Mouse (Mus musculus) forebrain, embryonic 14.5 days (tissue): ENCODE results near the gene C1qtnf12. TPM values are rescaled to one million over a fixed set of nuclear protein-coding genes. Genes with fewer than 3 reads are reported as not detected.

ENCODE experiments used
- ATAC-seq: fragments of 200-750 bp; cut with Nextera tagmentation; 2 replicates; pipeline ENCODE4 v1.8.0; 2017; ENCODE audit warnings: mild to moderate bottlenecking, moderate library complexity
- DNase-seq: peaks from one replicate; pipeline ENCODE4 v3.0.0-alpha.2; 2015; ENCODE audit warnings: low spot score
- H3K27ac ChIP-seq: fragments of 300-500 bp; sonication (generic); 2 replicates; pipeline ENCODE4 v1.5.1; 2014; ENCODE audit warnings: low read depth, mild to moderate bottlenecking, control low read depth, low read length, moderate library complexity
- H3K27me3 ChIP-seq: fragments of 300-500 bp; sonication (generic); replicated peaks from 2 replicates; pipeline ENCODE4 v1.6.1; 2014; ENCODE audit warnings: low read length, control low read depth, mixed read lengths; ENCODE audit not compliant: control insufficient read depth, insufficient read depth
- H3K36me3 ChIP-seq: fragments of 300-500 bp; sonication (generic); 2 replicates; pipeline ENCODE4 v1.6.1; 2014; ENCODE audit warnings: low read length, control low read depth; ENCODE audit not compliant: control insufficient read depth, insufficient read depth
- H3K4me1 ChIP-seq: fragments of 300-500 bp; sonication (generic); 2 replicates; pipeline ENCODE4 v1.6.1; 2014; ENCODE audit warnings: antibody characterized with exemption, low read length, control low read depth; ENCODE audit not compliant: control insufficient read depth, insufficient read depth
- H3K4me2 ChIP-seq: fragments of 300-500 bp; sonication (generic); 2 replicates; pipeline ENCODE4 v1.6.1; 2014; ENCODE audit warnings: mild to moderate bottlenecking, control low read depth, low read length
- H3K4me3 ChIP-seq: fragments of 300-500 bp; sonication (generic); 2 replicates; pipeline ENCODE4 v1.5.1; 2014; ENCODE audit warnings: low read depth, low read length, control low read depth
- H3K9ac ChIP-seq: fragments of 300-500 bp; sonication (generic); 2 replicates; pipeline ENCODE4 v1.6.1; 2014; ENCODE audit warnings: mild to moderate bottlenecking, low read length, control low read depth, moderate library complexity
- H3K9me3 ChIP-seq: fragments of 300-500 bp; sonication (generic); replicated peaks from 2 replicates; pipeline ENCODE4 v1.6.1; 2016; ENCODE audit warnings: low read length, control low read depth, mixed read lengths; ENCODE audit not compliant: control insufficient read depth
- WGBS: fragments of 180-500 bp; shearing (Covaris S2); extraction: QIAGEN DNeasy Blood & Tissue Kit; methylation state at CpG from one replicate; pipeline ENCODE4 v1.1.7; 2014; 5-methylcytosine and 5-hydroxymethylcytosine counted together
- polyA plus RNA-seq: library from polyadenylated mRNA; unstranded; fragments of >200 nt; fragmentation: Nextera tagmentation; extraction: Ambion mirVana; gene quantifications from 2 replicates; pipeline ENCODE4 v1.2.1, GENCODE M21; 2014

Gene C1qtnf12
- polyA plus RNA-seq, 1 experiment from 2014 or later: 11.3 TPM

DNA sequence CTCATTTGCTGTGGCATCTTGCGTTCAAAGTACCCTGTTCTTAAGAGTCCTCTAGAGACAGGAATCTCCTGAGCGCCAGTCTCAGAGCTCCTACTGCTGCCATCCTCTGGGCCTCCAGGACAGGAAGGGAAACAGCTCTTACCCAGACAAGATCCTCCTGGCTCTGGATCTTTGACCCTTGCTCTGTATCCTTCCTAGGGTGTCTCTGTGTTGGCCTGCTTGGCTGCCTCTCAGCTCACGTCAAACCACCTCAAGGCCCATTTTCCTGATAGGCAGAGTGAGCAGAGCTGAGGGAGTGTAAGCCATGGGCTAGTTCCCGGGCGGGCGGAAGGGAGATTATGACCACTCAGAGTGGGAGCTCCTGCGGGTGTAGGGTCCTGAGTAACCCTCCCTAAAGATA, 988 bp downstream of the C1qtnf12 start:
- 53% methylated on average over 7 of the region's 7 CpGs for WGBS
- no peak for DNase-seq
- H3K4me3 ChIP-seq: no peak overlapping the region

DNA sequence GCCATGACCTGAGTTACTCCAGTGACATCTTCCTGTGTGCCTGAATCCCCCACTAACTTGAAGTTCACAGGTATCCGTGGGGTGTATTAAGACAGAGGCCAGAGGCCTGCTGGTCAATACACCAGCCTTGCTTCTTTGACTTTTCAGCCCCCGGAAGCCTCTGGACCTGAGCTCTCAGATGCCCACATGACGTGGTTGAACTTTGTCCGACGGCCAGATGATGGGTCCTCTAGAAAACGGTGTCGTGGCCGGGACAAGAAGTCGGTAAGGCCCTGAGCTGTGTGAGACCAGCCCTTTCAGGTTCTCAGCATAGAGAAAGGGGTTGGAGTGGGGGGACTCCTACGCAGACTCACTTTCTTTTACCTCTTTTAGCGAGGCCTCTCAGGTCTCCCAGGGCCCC, 2.3 kb downstream of the C1qtnf12 start:
- DNase-seq (no peak), ATAC-seq (no peak)
- Histone ChIP-seq H3K9ac (no peak overlapping the region), H3K4me3 (no peak overlapping the region), H3K36me3 (peaks cover 29% of the 10 kb centered on the region), H3K27me3 (no peaks in the 10 kb centered on the region), H3K4me1 (no peaks in the 10 kb centered on the region; the same call in 1 of the 2 replicates), H3K9me3 (no peaks in the 10 kb centered on the region), H3K27ac (no peak overlapping the region), H3K4me2 (no peak overlapping the region)
- WGBS: 90% methylated on average over 11 of the region's 11 CpGs

More for the DNA sequence above, 988 bp downstream of the C1qtnf12 start:
- H3K4me1 ChIP-seq: no peaks in the 10 kb centered on the region; the same call in 1 of the 2 replicates
- no peaks in the 10 kb centered on the region for H3K27me3 ChIP-seq
- peak overlapping the region; percentile 67 for H3K4me2 ChIP-seq
- no peaks in the 10 kb centered on the region for H3K9me3 ChIP-seq
- no peak for ATAC-seq
- peaks cover 36% of the 10 kb centered on the region for H3K36me3 ChIP-seq
- no peak overlapping the region for H3K27ac ChIP-seq
- H3K9ac ChIP-seq: no peak overlapping the region

DNA sequence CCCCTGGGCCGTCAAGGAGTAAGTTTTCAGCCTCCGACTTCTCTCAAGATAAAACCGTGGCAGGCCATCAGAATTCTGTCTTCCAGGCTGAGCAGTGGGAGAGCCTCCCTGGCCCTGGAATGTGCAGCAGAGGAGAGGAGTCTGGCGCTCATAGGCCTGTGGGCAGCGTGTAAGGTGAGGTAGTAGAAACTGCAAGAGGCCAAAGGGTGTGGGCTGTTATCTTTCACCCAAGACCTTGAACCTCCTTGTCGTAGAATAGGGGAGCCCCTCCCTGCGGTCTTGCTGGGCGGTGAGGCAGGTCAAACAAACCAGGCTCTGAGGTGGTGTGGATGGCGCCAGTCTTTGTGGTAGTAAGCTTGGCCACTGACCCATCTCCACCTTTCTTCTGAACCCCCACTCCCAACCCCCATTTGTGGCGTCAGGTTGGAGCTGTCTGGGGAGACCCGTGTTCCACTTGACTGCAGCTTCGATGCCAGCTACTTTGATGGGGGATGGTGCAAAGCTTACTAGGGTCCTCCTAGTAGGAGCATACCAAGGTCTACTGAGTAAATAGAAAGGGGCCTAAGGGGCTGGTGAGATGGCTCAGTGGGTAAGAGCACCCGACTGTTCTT, 7.0 kb downstream of the C1qtnf12 start:
- H3K9me3 ChIP-seq: no peaks in the 10 kb centered on the region
- 91% methylated on average over 13 of the region's 13 CpGs for WGBS
- ATAC-seq: no peak

DNA sequence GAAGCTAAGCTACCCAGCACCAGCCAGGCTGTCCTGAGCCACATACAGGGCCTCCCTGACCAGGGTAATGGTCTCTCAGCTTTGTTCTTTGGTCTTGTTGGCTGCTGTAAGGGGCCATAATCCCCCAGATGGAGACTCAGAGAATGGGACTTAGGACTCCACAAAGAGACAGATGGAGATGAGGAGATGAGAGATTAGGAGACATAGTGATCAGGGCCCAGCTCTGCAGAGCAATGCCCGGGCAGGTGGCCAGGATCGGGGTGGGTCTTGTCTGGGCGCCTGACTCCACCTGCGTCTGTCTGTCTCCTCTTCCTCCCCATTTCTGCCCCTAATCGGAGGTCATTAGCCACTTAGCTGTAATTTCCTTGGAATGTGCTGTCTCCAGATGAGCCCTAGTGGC, 8.2 kb downstream of the C1qtnf12 start:
- no peaks in the 10 kb centered on the region for H3K9me3 ChIP-seq
- WGBS: 79% methylated on average over 5 of the region's 5 CpGs
- no peak overlapping the region for H3K9ac ChIP-seq
- H3K4me2 ChIP-seq: no peak overlapping the region
- H3K27ac ChIP-seq: no peak overlapping the region
- ATAC-seq (no peak), DNase-seq (no peak)
- no peaks in the 10 kb centered on the region for H3K27me3 ChIP-seq
- no peak overlapping the region for H3K4me3 ChIP-seq
- peaks cover 10% of the 10 kb centered on the region for H3K36me3 ChIP-seq
- no peaks in the 10 kb centered on the region for H3K4me1 ChIP-seq

More for the DNA sequence above, 7.0 kb downstream of the C1qtnf12 start:
- H3K36me3 ChIP-seq: peaks cover 20% of the 10 kb centered on the region
- H3K4me3 ChIP-seq: no peak overlapping the region
- no peak overlapping the region for H3K27ac ChIP-seq
- no peaks in the 10 kb centered on the region for H3K4me1 ChIP-seq
- no peak overlapping the region for H3K9ac ChIP-seq
- no peak for DNase-seq
- no peaks in the 10 kb centered on the region for H3K27me3 ChIP-seq
- H3K4me2 ChIP-seq: no peak overlapping the region

DNA sequence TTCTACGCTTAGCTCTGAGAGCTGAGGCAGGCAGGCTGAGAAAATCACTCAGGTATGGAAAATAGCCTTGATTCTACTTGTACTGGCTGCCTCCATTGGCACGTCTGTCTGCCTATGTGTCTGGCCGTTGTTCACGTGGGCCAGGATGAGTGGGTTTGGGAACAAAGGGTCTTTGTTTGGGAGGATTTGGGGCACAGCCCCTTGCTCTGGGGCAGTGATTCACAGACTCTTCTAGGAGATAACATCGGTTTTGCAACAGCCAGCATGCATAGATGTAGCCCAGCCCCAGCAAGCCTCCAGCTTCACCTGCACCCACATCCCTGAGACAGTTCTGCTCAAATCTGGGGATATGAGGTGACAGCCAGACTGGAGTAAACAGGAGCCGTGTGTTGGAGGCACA, 10.5 kb downstream of the C1qtnf12 start:
- H3K4me2 ChIP-seq: no peak overlapping the region
- H3K9me3 ChIP-seq: no peaks in the 10 kb centered on the region
- ATAC-seq: no peak
- no peak overlapping the region for H3K9ac ChIP-seq
- H3K4me3 ChIP-seq: no peak overlapping the region
- H3K27me3 ChIP-seq: no peaks in the 10 kb centered on the region
- no peak for DNase-seq
- H3K4me1 ChIP-seq: no peaks in the 10 kb centered on the region
- no peak overlapping the region for H3K27ac ChIP-seq
- H3K36me3 ChIP-seq: no peaks in the 10 kb centered on the region
- WGBS: 46% methylated on average over 6 of the region's 6 CpGs

DNA sequence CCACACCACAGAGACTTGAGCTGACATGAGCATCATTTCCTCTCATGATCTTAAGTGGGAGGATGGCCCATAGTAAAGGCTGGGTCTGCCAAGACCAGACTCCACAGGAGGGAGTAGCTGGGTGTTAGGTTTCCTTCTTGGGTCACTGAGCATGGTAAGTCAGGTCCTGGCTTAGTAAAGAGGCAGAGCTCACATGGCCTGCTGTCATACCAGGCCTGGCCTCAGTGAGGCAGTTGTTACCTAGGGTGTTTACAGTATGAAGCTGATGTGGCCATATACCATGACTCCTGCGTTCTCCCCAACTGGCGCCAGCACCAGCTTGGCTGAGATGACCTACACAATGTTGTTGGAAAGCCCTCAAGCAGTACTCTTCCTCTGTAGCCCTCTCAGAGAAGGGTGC, 11.1 kb downstream of the C1qtnf12 start:
- Histone ChIP-seq H3K27ac (no peak overlapping the region), H3K4me2 (no peak overlapping the region), H3K9me3 (no peaks in the 10 kb centered on the region), H3K36me3 (no peaks in the 10 kb centered on the region), H3K9ac (no peak overlapping the region), H3K27me3 (no peaks in the 10 kb centered on the region), H3K4me1 (no peaks in the 10 kb centered on the region), H3K4me3 (no peak overlapping the region)
- no peak for ATAC-seq
- 91% methylated on average over 2 of the region's 2 CpGs for WGBS
- DNase-seq: no peak

DNA sequence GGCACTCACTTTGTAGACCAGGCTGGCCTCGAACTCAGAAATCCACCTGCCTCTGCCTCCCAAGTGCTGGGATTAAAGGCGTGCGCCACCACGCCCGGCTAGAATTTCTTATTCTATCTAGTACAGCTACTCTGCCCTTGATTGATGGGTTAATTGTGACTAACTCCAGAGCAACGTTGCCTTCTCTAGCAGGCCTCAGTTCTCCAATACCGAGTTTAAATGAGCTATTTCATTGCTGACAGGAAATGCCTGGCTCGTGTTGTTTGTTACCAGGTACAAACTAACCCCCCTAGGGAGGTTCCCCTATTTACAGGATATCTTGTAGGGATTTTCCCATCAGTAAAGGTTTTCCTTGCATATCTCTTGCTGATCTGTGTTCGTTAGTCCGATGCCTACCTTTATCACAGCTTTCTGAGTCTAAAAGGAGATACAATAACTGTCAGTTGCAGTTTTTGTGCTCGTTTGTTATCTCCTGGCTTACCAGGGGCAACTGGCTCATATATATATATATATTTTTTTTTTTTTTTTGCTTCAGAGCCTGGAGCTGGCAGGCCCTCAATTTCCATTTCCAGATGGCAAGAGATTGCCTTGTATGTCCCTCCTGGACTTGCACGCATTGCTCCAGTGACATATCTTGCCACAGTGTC, 19.4 kb downstream of the C1qtnf12 start:
- ATAC-seq (no peak), DNase-seq (no peak)
- Histone ChIP-seq H3K36me3 (no peaks in the 10 kb centered on the region), H3K4me3 (no peak overlapping the region), H3K9ac (no peak overlapping the region), H3K9me3 (no peaks in the 10 kb centered on the region), H3K4me1 (no peaks in the 10 kb centered on the region), H3K4me2 (no peak overlapping the region), H3K27ac (no peak overlapping the region), H3K27me3 (no peaks in the 10 kb centered on the region)
- 79% methylated on average over 12 of the region's 12 CpGs for WGBS

DNA sequence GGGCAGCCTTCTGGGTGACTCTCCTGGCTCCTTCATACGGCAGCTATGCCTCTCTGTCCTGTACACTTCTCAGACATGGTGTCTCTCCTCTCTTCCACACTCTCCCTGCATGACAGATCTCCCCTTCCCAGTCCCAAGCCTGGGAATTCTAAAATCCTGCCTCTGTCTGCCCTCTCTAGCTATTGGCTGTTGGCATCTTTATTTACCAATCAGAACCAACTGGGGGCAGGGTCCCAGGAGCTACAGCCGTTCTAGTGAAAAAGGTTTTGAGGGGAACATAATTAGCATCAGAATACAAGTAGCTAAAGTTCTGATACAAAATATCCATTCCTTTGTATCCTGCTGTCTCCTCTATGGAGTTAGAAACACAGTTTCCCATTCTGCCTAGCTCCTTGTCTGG, 21.7 kb downstream of the C1qtnf12 start:
- Histone ChIP-seq H3K27me3 (no peaks in the 10 kb centered on the region), H3K36me3 (no peaks in the 10 kb centered on the region), H3K4me2 (no peak overlapping the region), H3K9ac (no peak overlapping the region), H3K9me3 (no peaks in the 10 kb centered on the region), H3K4me3 (no peak overlapping the region), H3K27ac (no peak overlapping the region), H3K4me1 (no peaks in the 10 kb centered on the region)
- ATAC-seq (0 out of 2 replicates have a peak, but pooled peaks have one; percentile 15), DNase-seq (peak; percentile 4)
- 11% methylated on average over 2 of the region's 2 CpGs for whole genome bisulfite sequencing

DNA sequence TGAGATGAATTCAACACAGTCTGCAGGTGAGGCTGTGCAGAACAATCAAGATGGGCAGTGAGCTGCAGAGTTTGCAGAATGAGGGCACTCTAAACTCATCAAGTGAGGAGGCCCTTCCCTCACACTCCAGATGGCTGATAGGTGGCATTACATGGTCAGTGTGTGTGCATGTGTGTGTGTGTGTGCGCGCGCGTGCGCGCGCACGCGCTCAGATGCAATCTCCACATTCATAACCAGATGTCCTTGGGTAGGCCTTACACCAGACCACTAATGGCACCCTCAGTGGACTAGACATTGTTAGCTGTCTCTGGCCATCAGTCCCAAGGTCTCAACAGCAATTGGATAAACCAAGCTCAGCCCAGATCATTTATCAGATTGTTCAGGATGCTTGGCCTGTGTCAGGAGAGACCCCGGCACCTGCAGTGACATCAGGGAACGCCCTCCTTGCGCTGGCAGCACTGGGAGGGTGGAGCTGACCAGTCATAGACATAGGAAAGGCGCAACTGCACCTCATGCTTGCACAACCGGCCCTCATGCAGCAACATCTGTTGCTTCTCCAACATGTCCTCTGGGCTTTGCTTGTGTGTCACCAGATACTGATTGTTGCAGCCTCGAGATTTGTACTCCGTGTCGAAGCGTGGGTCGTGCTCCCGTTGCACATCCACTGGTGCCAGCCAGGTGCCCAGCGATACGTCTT, 29.2 kb downstream of the C1qtnf12 start:
- 92% methylated on average over 22 of the region's 22 CpGs for WGBS

More for the DNA sequence above, 29.2 kb downstream of the C1qtnf12 start:
- no peaks in the 10 kb centered on the region for H3K27me3 ChIP-seq
- H3K4me3 ChIP-seq: peak overlapping the region; percentile 86
- peak overlapping the region; percentile 74 for H3K9ac ChIP-seq
- H3K4me1 ChIP-seq: peaks cover 25% of the 10 kb centered on the region
- no peak for ATAC-seq
- H3K36me3 ChIP-seq: peaks cover 7% of the 10 kb centered on the region
- DNase-seq: no peak
- peak overlapping the region; percentile 99 for H3K4me2 ChIP-seq
- H3K27ac ChIP-seq: peak overlapping the region; percentile 95
- no peaks in the 10 kb centered on the region for H3K9me3 ChIP-seq
